Mouse (Mus musculus): ENCODE results near the gene Nbea. TPM values are rescaled to one million over a fixed set of nuclear protein-coding genes. Genes with fewer than 3 reads are reported as not detected.
A peak's percentile ranks its signal among the peaks of the same experiment; 100 is the strongest.
"Not testable (repeated sequence)": the region's sequence is repeated elsewhere in the genome, so short reads cannot be mapped to it uniquely, and the experiment has no call there.

Nbea gene
- total RNA-seq, 2 experiments from 2014 or later: 30.8 to 31.9 TPM

GRCm38 (mm10) chr3:56034596-56034995 is 148.9 kb downstream of the Nbea start:
- no peak for DNase-seq

- no peak for DNase-seq
Measured at GRCm38 (mm10) chr3:56018494-56018893, 165.0 kb downstream of the Nbea start.

- no peak for DNase-seq
Measured at GRCm38 (mm10) chr3:56011132-56011531, 172.4 kb downstream of the Nbea start.

GRCm38 (mm10) chr3:56007991-56008390 is 175.5 kb downstream of the Nbea start:
- DNase-seq: peak; percentile 55

GRCm38 (mm10) chr3:56000259-56000658 is 183.2 kb downstream of the Nbea start:
- no peak for DNase-seq

GRCm38 (mm10) chr3:55978361-55978760 is 205.1 kb downstream of the Nbea start:
- no peak for DNase-seq

- not testable (repeated sequence) for DNase-seq
Measured at GRCm38 (mm10) chr3:55976986-55977385, 206.5 kb downstream of the Nbea start.

GRCm38 (mm10) chr3:55965723-55966156 is 217.8 kb downstream of the Nbea start:
- DNase-seq: no peak

GRCm38 (mm10) chr3:55963032-55963431 is 220.5 kb downstream of the Nbea start:
- no peak for DNase-seq

GRCm38 (mm10) chr3:55949994-55950393 is 233.5 kb downstream of the Nbea start:
- no peak for DNase-seq

- no peak for DNase-seq
Measured at GRCm38 (mm10) chr3:55949148-55949547, 234.4 kb downstream of the Nbea start.

- no peak for DNase-seq
Measured at GRCm38 (mm10) chr3:55927343-55927742, 256.2 kb downstream of the Nbea start.

- no peak for DNase-seq
Measured at GRCm38 (mm10) chr3:55909290-55909689, 274.2 kb downstream of the Nbea start.

- no peak for DNase-seq
Measured at GRCm38 (mm10) chr3:55890574-55890973, 292.9 kb downstream of the Nbea start.

GRCm38 (mm10) chr3:55889227-55889626 is 294.3 kb downstream of the Nbea start:
- DNase-seq: no peak

- no peak for DNase-seq
Measured at GRCm38 (mm10) chr3:55887829-55888210, 295.7 kb downstream of the Nbea start.

GRCm38 (mm10) chr3:55887193-55887828 is 296.2 kb downstream of the Nbea start:
- no peak for DNase-seq

GRCm38 (mm10) chr3:55872944-55873924 is 310.3 kb downstream of the Nbea start:
- DNase-seq: no peak

- peak; percentile 36 for DNase-seq
Measured at GRCm38 (mm10) chr3:55852488-55852887, 331.0 kb downstream of the Nbea start.

- DNase-seq: no peak
Measured at GRCm38 (mm10) chr3:55847115-55847514, 336.4 kb downstream of the Nbea start.

GRCm38 (mm10) chr3:55837188-55837587 is 346.3 kb downstream of the Nbea start:
- DNase-seq: no peak

- no peak for DNase-seq
Measured at GRCm38 (mm10) chr3:55835207-55835606, 348.3 kb downstream of the Nbea start.

- no peak for DNase-seq
Measured at GRCm38 (mm10) chr3:55830226-55830625, 353.3 kb downstream of the Nbea start.
